Mouse (Mus musculus) lung, postnatal 0 days (tissue): ENCODE results near the gene Gpc4. TPM values are rescaled to one million over a fixed set of nuclear protein-coding genes. Genes with fewer than 3 reads are reported as not detected.

Experiments used
- ATAC-seq: fragments of 200-750 bp; cut with Nextera tagmentation; 2 replicates; pipeline ENCODE4 v1.8.0; 2017; ENCODE audit warnings: moderate library complexity
- DNase-seq: peaks from one replicate; pipeline ENCODE4 v3.0.0-alpha.2; 2016; ENCODE audit warnings: low spot score
- H3K27ac ChIP-seq: fragments of 300-500 bp; sonication (generic); 2 replicates; pipeline ENCODE4 v1.5.1; 2014; ENCODE audit warnings: antibody characterized with exemption, mild to moderate bottlenecking, low read length, mixed read lengths
- H3K27me3 ChIP-seq: fragments of 300-500 bp; sonication (generic); replicated peaks from 2 replicates; pipeline ENCODE4 v1.6.1; 2014; ENCODE audit warnings: low read length, mixed read lengths; ENCODE audit not compliant: insufficient read depth
- H3K36me3 ChIP-seq: fragments of 300-500 bp; sonication (generic); 2 replicates; pipeline ENCODE4 v1.6.1; 2014; ENCODE audit warnings: low read length, mixed read lengths; ENCODE audit not compliant: insufficient read depth
- H3K4me1 ChIP-seq: fragments of 300-500 bp; sonication (generic); 2 replicates; pipeline ENCODE4 v1.6.1; 2014; ENCODE audit warnings: antibody characterized with exemption, low read depth, low read length, mixed read lengths; ENCODE audit not compliant: insufficient read depth
- H3K4me2 ChIP-seq: fragments of 300-500 bp; sonication (generic); replicated peaks from 2 replicates; pipeline ENCODE4 v1.6.1; 2014; ENCODE audit warnings: low read depth, mild to moderate bottlenecking, low read length, moderate library complexity, mixed read lengths
- H3K4me3 ChIP-seq: fragments of 300-500 bp; sonication (generic); 2 replicates; pipeline ENCODE4 v1.5.1; 2014; ENCODE audit warnings: low read depth, low read length
- H3K9ac ChIP-seq: fragments of 300-500 bp; sonication (generic); replicated peaks from 2 replicates; pipeline ENCODE4 v1.6.1; 2014; ENCODE audit warnings: low read depth, mild to moderate bottlenecking
- H3K9me3 ChIP-seq: fragments of 300-500 bp; sonication (generic); 2 replicates; pipeline ENCODE4 v1.6.1; 2016; ENCODE audit warnings: low read length, mixed read lengths
- CTCF ChIP-seq: IDR thresholded peaks from 2 replicates; pipeline ENCODE4 v1.5.1; 2016; ENCODE audit warnings: antibody characterized with exemption, mild to moderate bottlenecking
- EP300 ChIP-seq: IDR thresholded peaks from 2 replicates; pipeline ENCODE4 v1.6.1; 2016; ENCODE audit warnings: antibody characterized with exemption, mild to moderate bottlenecking, control low read depth
- WGBS: fragments of 180-500 bp; shearing (Covaris S2); extraction: QIAGEN DNeasy Blood & Tissue Kit; methylation state at CpG from one replicate; pipeline ENCODE4 v1.1.7; 2014; 5-methylcytosine and 5-hydroxymethylcytosine counted together
- polyA plus RNA-seq: library from polyadenylated mRNA; unstranded; fragments of >200 nt; fragmentation: Nextera tagmentation; extraction: Ambion mirVana; gene quantifications from 2 replicates; pipeline ENCODE4 v1.2.1, GENCODE M21; 2015

The Gpc4 gene
- polyA plus RNA-seq, 1 experiment from 2014 or later, result 28.3 TPM

DNA sequence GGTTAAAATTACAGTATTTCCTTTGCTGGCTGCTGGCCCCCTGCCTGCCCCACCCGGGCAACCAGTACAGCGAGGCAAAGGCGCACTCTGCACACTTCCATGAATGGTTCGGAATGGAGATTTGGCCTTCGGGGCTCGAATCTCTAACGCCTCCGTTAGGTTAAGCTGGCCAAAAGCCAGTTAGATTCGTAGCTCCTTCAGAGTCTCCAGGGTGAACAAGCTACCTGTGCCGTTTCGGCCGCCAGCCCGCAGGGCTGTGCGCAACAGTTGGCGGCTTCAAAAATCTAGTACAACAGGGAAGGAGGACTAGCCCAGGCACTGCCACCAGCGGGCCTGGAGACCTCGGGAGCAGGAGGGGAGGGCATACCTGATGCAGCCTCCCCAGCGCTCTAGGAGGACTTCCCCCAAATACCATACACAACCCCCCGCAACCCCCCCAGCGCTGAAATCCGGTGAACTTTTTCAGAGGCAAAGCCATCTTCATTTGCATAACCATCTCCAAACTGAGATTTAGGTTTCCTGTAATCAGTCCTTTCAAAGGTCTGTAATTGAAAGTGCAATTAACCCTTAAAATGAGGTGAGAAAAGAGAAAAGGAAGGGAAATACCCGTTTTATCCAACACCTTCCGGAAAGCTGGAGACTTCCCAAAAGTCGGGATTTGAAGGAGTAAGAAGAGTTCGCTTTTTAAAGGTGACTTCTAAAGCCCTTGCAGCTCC, 1.5 kb downstream of the Gpc4 start:
- H3K4me2 ChIP-seq, result peak overlapping the region; percentile 73
- TF ChIP-seq CTCF (no peak), EP300 (no peak)
- DNase-seq (peak; percentile 18), ATAC-seq (no peak)
- WGBS, result 19% methylated on average over 25 of the region's 25 CpGs
- no peaks in the 10 kb centered on the region for H3K27me3 ChIP-seq
- H3K27ac ChIP-seq, result no peak overlapping the region
- no peaks in the 10 kb centered on the region for H3K36me3 ChIP-seq
- H3K4me3 ChIP-seq, result peak overlapping the region; percentile 49
- no peaks in the 10 kb centered on the region for H3K9me3 ChIP-seq
- H3K4me1 ChIP-seq, result no peaks in the 10 kb centered on the region
- no peak overlapping the region for H3K9ac ChIP-seq

DNA sequence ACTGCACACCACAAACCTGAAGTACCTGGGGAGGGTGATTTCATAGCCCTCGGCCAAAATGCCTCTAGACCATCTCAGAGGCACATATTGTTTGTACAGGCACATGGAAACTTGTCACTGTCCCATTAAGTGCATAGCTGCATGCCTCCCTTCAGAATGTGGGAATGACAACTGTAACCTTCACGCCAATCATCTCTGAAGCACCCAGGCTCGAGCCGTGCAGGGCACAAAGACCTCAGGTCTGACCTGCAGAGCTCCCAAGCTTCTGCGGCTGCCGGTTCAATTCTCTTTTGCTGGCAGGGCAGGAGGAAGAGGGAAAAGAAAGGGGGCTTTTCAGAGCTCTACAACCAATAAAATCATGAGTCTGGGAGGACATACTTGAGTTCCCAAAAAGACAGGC, 2.3 kb downstream of the Gpc4 start:
- Histone ChIP-seq H3K4me3 (0 out of 2 replicates have a peak overlapping the region, but pooled peaks have one; percentile 49), H3K4me1 (no peaks in the 10 kb centered on the region), H3K27me3 (no peaks in the 10 kb centered on the region), H3K27ac (no peak overlapping the region), H3K4me2 (peak overlapping the region; percentile 73; the same call in 1 of the 2 replicates), H3K9me3 (no peaks in the 10 kb centered on the region), H3K9ac (no peak overlapping the region), H3K36me3 (no peaks in the 10 kb centered on the region)
- 32% methylated on average over 6 of the region's 6 CpGs for WGBS
- TF ChIP-seq EP300 (no peak), CTCF (no peak)
- DNase-seq (no peak), ATAC-seq (no peak)

- TF ChIP-seq EP300, result no peak
- H3K27me3 ChIP-seq, result no peaks in the 10 kb centered on the region
- H3K4me2 ChIP-seq, result no peak overlapping the region
- ATAC-seq (no peak), DNase-seq (peak; percentile 7)
- no peaks in the 10 kb centered on the region for H3K36me3 ChIP-seq
- H3K27ac ChIP-seq, result no peak overlapping the region
- no peaks in the 10 kb centered on the region for H3K9me3 ChIP-seq
- H3K4me3 ChIP-seq, result no peak overlapping the region
- H3K9ac ChIP-seq, result no peak overlapping the region
- 48% methylated on average over 1 of the region's 1 CpGs for WGBS
- H3K4me1 ChIP-seq, result no peaks in the 10 kb centered on the region
Measured at GRCm38 (mm10) chrX:52162206-52162605, 2.8 kb downstream of the Gpc4 start.

DNA sequence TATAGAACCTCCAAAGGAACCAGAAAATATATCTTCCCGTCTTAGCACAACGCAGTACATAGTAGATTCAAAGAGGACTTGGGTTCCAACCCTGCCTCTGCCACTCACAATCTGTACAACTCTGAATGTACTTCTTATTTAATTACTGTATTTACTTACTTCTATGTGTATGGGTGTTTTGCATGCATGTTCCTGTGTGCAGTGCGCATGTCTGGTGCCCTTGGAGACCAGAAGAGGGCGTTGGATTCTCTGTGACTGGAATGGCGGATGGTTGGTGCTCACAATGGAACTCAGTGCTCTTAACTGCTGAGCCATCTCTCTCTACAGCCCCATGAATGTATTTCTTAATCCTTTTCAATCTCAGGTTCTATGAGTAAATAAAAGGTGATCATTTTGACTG, 5.4 kb downstream of the Gpc4 start:
- no peaks in the 10 kb centered on the region for H3K4me1 ChIP-seq
- TF ChIP-seq EP300 (no peak), CTCF (no peak)
- ATAC-seq (no peak), DNase-seq (no peak)
- WGBS, result 79% methylated on average over 5 of the region's 5 CpGs
- no peaks in the 10 kb centered on the region for H3K27me3 ChIP-seq
- H3K27ac ChIP-seq, result no peak overlapping the region
- no peak overlapping the region for H3K9ac ChIP-seq
- no peak overlapping the region for H3K4me2 ChIP-seq
- H3K4me3 ChIP-seq, result no peak overlapping the region
- no peaks in the 10 kb centered on the region for H3K36me3 ChIP-seq
- no peaks in the 10 kb centered on the region for H3K9me3 ChIP-seq

- Histone ChIP-seq H3K27ac (no peak overlapping the region), H3K4me3 (no peak overlapping the region), H3K9ac (no peak overlapping the region), H3K9me3 (no peaks in the 10 kb centered on the region), H3K4me1 (no peaks in the 10 kb centered on the region), H3K36me3 (no peaks in the 10 kb centered on the region), H3K4me2 (no peak overlapping the region), H3K27me3 (no peaks in the 10 kb centered on the region)
- TF ChIP-seq EP300, result no peak
- TF ChIP-seq CTCF, result no peak
- no peak for ATAC-seq
- 71% methylated on average over 7 of the region's 7 CpGs for WGBS
- DNase-seq, result no peak
Measured at GRCm38 (mm10) chrX:52155408-52155953, 9.6 kb downstream of the Gpc4 start.

DNA sequence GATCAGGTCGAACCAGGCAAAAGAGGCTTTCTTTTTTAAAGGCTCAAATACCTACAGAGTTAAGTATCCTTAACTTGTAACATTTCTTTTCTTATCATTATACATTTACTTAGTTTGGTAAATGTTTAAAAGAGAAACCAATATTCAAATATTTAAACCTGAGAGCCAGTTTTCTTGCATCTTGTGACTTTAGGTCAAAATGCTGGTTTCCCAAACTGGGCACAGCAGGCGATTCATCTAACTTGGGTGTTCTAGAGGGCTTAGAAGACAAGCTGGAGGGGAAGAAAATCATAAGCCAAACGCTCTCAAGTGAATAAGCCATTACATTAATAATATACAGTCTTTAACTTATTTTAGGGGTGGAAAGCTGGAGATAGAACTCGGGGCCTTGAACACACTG, 10.2 kb downstream of the Gpc4 start:
- Histone ChIP-seq H3K4me2 (no peak overlapping the region), H3K36me3 (no peaks in the 10 kb centered on the region), H3K9ac (no peak overlapping the region), H3K4me3 (no peak overlapping the region), H3K4me1 (no peaks in the 10 kb centered on the region), H3K27ac (no peak overlapping the region), H3K27me3 (no peaks in the 10 kb centered on the region), H3K9me3 (no peaks in the 10 kb centered on the region)
- WGBS, result 65% methylated on average over 4 of the region's 4 CpGs
- DNase-seq (no peak), ATAC-seq (no peak)
- TF ChIP-seq EP300, result no peak
- no peak for TF ChIP-seq CTCF
